Mouse (Mus musculus) testis, adult 10 weeks (tissue): Measurements from ENCODE around the gene Chil5. TPM values are rescaled to one million over a fixed set of nuclear protein-coding genes. Genes with fewer than 3 reads are reported as not detected.

Experiments used
- polyA plus RNA-seq: library from polyadenylated mRNA; stranded (reverse); fragments of 350-450 nt; fragmentation: Illumina TruSeq; extraction: RNeasy Lipid Tissue Mini Kit (QIAGEN cat#74804); gene quantifications from one replicate; pipeline ENCODE4 v1.2.3, GENCODE M21; 2014; ENCODE audit warnings: low read depth, low replicate concordance

The Chil5 gene
- polyA plus RNA-seq: 1.8 TPM

DNA sequence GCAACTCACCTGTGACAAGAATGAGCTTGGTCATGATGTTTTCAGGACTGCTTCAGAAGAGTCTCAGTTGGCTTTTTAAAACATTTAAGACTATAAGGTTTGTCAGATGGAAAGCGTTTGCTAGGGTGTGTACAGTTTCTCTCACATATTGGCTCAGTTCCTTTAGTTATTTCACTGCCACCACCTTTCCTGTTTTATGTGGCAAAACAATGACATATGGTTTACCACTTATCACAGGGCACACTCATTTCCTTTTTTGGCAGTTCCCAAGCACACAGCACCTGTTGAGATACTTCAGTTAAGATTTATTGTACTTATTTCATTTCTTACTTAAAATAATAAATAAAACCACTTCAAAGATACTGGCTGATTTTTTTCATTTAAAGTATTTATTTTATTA is at the start of gene Chil5:
TSS of gene Chil5 (minus strand) at position 34 of the 400 bp plus-strand sequence.

GRCm38 (mm10) chr3:106014546-106014945 is 18.1 kb downstream of the Chil5 start, which contains the start of gene Pifo:
TSS of gene Pifo (minus strand) at chr3:106014646.

GRCm38 (mm10) chr3:105973411-105973810 is 59.2 kb downstream of the Chil5 start, which contains the start of gene Ovgp1:
TSS of gene Ovgp1 (plus strand) at chr3:105973711.

Other genes with a start within 250 kb of the Chil5 start
- 70.0 TPM for gene Rap1a, start 231.5 kb downstream of the Chil5 start, polyA plus RNA-seq
- gene Adora3, start 162.0 kb downstream of the Chil5 start, polyA plus RNA-seq: 14.7 TPM
- gene Tmigd3, start 161.9 kb downstream of the Chil5 start, polyA plus RNA-seq: 209 TPM
- gene I830077J02Rik, start 100.2 kb downstream of the Chil5 start, polyA plus RNA-seq: 0.66 TPM
- gene Wdr77, start 73.4 kb downstream of the Chil5 start, polyA plus RNA-seq: 29.3 TPM
- gene Atp5f1, start 72.7 kb downstream of the Chil5 start, polyA plus RNA-seq: 286 TPM
- 35.5 TPM for gene Ovgp1, start 59.1 kb downstream of the Chil5 start, polyA plus RNA-seq
- gene Pifo, start 18.2 kb downstream of the Chil5 start, polyA plus RNA-seq: 264 TPM
- 0.28 TPM for gene Chia1, start 80.4 kb upstream of the Chil5 start, polyA plus RNA-seq
- gene Chil3, start 134.8 kb upstream of the Chil5 start, polyA plus RNA-seq: 6.9 TPM
- not detected for gene Chil4, start 186.7 kb upstream of the Chil5 start, polyA plus RNA-seq